Mouse (Mus musculus) E14TG2a.4 (cell line): ENCODE measurements around the gene Cbx8.

Experiments used
- CTCF ChIP-seq: conservative IDR thresholded peaks from 2 replicates; pipeline ENCODE4 v1.5.1; 2014; ENCODE audit warnings: low read length
- NANOG ChIP-seq: IDR thresholded peaks from 2 replicates; pipeline ENCODE4 v1.6.1; 2014; ENCODE audit warnings: borderline replicate concordance, low read length, mixed read lengths
- POU5F1 ChIP-seq: IDR thresholded peaks from 2 replicates; pipeline ENCODE4 v1.6.1; 2014; ENCODE audit warnings: low read length, borderline replicate concordance

DNA sequence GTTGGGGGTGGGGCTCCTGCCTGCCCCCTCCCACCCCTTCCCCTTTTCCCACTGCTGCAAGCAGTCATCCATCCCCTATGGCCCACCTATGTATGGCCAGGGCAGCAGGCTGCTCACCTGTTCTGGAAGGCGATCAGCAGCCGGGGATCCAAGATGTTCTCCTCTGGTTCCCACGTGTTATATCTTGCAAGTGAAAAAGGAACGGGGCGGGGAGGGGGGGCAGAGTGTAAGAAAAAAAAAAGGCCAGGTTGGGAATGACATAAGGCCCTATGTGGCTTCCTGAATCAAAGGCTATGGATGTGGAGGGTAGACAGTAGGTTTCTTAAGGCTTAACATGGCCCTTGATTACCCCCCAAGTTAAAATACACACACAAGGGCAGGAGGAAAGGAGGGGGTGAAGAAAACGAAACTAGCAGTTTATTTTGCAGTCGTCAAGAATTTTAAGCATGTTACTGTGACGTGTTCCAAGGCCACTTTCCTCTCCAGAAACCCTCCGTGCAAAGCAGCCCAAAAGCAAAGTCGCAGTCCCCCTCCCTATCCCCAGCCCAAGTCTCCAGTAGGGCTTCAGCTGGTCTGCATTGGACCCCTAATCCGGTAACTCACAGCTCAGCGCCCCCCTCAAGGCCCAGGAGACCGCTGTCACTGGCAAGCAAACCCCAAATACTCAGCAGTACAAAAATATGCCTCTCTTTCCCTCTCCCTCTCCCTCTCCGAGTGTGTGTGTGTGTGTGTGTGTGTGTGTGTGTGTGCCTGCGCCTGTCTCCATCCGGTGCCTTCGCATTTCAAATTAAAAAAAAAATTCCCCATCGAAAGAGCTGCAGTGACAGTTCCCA is 43.9 kb upstream of the Cbx8 start:
- TF ChIP-seq CTCF (no peak), NANOG (no peak), POU5F1 (no peak)
